Mouse (Mus musculus) embryo, embryonic 10 days (tissue): ENCODE data around the gene Ucn.

Source experiments
- DNase-seq: peaks from one replicate; pipeline ENCODE4 v3.0.0-alpha.2; 2015; ENCODE audit warnings: low spot score

Gene Ucn

GRCm38 (mm10) chr5:31108000-31108490 lies 30.6 kb downstream of the Ucn start, which contains the start of gene Slc30a3:
Gene Slc30a3 (minus strand): TSS chr5:31108237.
- no peak for DNase-seq

GRCm38 (mm10) chr5:31105814-31106335 lies 32.8 kb downstream of the Ucn start, which contains the start of gene Dnajc5g:
Gene Dnajc5g (plus strand): TSS chr5:31106285.
- DNase-seq, result no peak

GRCm38 (mm10) chr5:31095711-31096480 lies 42.7 kb downstream of the Ucn start:
- no peak for DNase-seq

- DNase-seq, result peak; percentile 51
Observed at GRCm38 (mm10) chr5:31094799-31095691, 43.6 kb downstream of the Ucn start.

- no peak for DNase-seq
Observed at GRCm38 (mm10) chr5:31094100-31094798, 44.4 kb downstream of the Ucn start.

DNA sequence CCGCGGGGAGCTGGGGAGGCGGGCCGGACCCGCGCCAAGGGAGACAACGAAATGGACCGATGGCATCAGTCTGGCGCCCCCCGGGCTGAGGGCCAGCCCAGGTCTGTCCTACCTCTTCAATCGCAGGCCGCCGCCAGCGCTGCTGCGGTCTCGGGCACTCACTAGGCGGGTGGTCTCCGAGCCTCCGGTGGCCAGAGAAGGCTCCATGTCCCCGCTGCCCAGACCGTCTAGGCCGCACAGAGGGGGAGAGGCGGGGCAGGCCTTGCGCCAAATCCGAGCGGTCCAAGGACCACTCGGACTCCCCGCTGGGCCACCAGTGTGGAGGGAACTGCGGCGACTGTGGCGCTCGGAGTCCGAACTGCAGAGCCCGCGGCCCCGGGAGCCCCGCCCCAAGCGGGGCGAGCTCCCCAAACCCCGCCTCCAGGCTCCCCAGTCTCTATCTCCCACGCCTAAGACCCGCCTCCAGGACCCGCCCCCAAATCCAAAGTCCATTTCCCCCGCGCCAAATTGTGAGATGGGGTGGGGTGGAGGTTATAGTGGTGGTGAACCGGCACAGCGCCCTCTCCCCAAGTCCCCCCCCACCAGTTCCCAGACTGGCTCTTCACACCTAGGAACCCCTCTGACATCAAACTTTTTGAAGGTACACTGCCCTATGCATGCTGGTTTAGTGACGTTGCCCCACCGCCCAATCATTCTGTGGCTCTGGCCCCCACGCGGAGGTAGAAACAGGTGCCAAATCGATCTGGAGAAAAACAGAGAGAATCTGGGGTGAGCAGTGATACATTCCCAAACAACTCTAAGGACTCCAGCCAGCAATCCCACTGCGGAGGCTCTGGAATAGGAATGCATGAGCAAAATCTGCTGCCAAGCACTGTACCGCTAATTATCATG lies 45.2 kb downstream of the Ucn start:
- DNase-seq, result peak; percentile 24

DNA sequence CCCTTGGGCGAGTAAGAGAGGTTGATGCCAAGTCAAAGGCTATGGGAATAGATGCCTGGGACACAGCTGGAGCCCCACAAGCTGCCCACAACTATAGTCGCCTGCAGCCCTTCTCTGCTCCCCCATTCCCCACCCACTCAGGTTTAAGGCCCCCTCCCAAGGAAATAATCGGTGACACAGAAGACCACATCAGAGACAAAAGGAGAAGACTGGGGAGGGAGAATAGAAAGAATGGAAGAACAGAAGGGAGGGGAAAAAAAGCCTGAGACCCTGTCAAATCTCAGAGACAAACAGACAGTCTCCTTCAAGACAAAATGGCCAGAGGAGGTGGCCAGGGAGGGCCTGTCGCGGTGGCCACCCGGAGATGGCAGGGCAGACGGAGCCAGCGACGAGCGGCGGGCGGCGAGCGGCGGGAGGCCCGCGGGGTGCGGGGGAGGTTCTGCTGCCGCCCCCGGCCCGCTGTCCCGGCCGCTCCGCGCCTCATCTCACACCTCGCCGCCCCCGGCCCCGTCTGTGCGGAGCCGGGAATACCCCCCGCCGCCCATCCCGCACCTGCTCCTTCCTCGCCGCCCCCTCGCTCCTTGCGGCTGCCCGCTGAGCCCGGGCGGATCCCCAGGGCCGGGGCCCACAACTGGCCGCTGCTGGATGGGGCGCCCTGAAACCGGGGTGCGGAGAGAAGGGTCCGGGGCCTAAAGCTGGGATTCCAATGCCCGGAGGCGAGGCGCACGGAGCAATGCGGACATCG lies 46.2 kb downstream of the Ucn start:
- DNase-seq, result no peak
